Mouse (Mus musculus): ENCODE results near the gene Mymx. TPM values are rescaled to one million over a fixed set of nuclear protein-coding genes. Genes with fewer than 3 reads are reported as not detected.

Mymx gene
- polyA plus RNA-seq, 1 experiment = not detected

GRCm38 (mm10) chr17:45589844-45590243 lies 12.1 kb downstream of the Mymx start:
- DNase-seq (ENCODE audit: low read depth) = no peak

GRCm38 (mm10) chr17:45589236-45589635 lies 12.7 kb downstream of the Mymx start:
- no peak for DNase-seq (ENCODE audit: low read depth)

GRCm38 (mm10) chr17:45588370-45588769 lies 13.5 kb downstream of the Mymx start:
- DNase-seq (ENCODE audit: low read depth) = no peak

- DNase-seq (ENCODE audit: low read depth) = no peak
Observed at GRCm38 (mm10) chr17:45586449-45586837, 15.5 kb downstream of the Mymx start.

GRCm38 (mm10) chr17:45585725-45586448 lies 16.0 kb downstream of the Mymx start:
- no peak for DNase-seq (ENCODE audit: low read depth)

- no peak for DNase-seq (ENCODE audit: low read depth)
Observed at GRCm38 (mm10) chr17:45584939-45585678, 16.8 kb downstream of the Mymx start.

- no peak for DNase-seq (ENCODE audit: low read depth)
Observed at GRCm38 (mm10) chr17:45584096-45584896, 17.6 kb downstream of the Mymx start.

GRCm38 (mm10) chr17:45582715-45583355 lies 19.1 kb downstream of the Mymx start:
- no peak for DNase-seq (ENCODE audit: low read depth)

- DNase-seq (ENCODE audit: low read depth) = no peak
Observed at GRCm38 (mm10) chr17:45582188-45582587, 19.7 kb downstream of the Mymx start.

- DNase-seq (ENCODE audit: low read depth) = no peak
Observed at GRCm38 (mm10) chr17:45581567-45581983, 20.3 kb downstream of the Mymx start.

- DNase-seq (ENCODE audit: low read depth) = no peak
Observed at GRCm38 (mm10) chr17:45580958-45581477, 20.9 kb downstream of the Mymx start.

GRCm38 (mm10) chr17:45579554-45579953 lies 22.3 kb downstream of the Mymx start:
- no peak for DNase-seq (ENCODE audit: low read depth)

- DNase-seq (ENCODE audit: low read depth) = no peak
Observed at GRCm38 (mm10) chr17:45578843-45579242, 23.1 kb downstream of the Mymx start.

- no peak for DNase-seq (ENCODE audit: low read depth)
Observed at GRCm38 (mm10) chr17:45578242-45578641, 23.7 kb downstream of the Mymx start.

- DNase-seq (ENCODE audit: low read depth) = no peak
Observed at GRCm38 (mm10) chr17:45575123-45575897, 26.6 kb downstream of the Mymx start.

- no peak for DNase-seq (ENCODE audit: low read depth)
Observed at GRCm38 (mm10) chr17:45574129-45574761, 27.7 kb downstream of the Mymx start.

GRCm38 (mm10) chr17:45573780-45574123 lies 28.1 kb downstream of the Mymx start:
- DNase-seq (ENCODE audit: low read depth) = no peak

GRCm38 (mm10) chr17:45573087-45573779 lies 28.7 kb downstream of the Mymx start, which contains the start of gene Hsp90ab1:
Gene Hsp90ab1 (minus strand): TSS chr17:45573271.
- no peak for DNase-seq (ENCODE audit: low read depth)
